Mouse (Mus musculus): ENCODE results near the gene Rnaseh1. TPM values are rescaled to one million over a fixed set of nuclear protein-coding genes. Genes with fewer than 3 reads are reported as not detected.

Rnaseh1 gene
- polyA plus RNA-seq, 1 experiment from 2014 or later = 38.8 TPM

GRCm38 (mm10) chr12:28625407-28625806 lies 24.0 kb upstream of the Rnaseh1 start:
- H3K27me3 ChIP-seq (ENCODE audit: low read depth, poor library complexity, severe bottlenecking) = no peaks in the 10 kb centered on the region
- no peak overlapping the region for H3K27ac ChIP-seq
- H3K9me3 ChIP-seq (replicated peaks) = no peaks in the 10 kb centered on the region
- DNase-seq (ENCODE audit: low spot score) = no peak
- 87% methylated on average over 7 of the region's 7 CpGs for WGBS
- H3K4me3 ChIP-seq = no peak overlapping the region
- H3K36me3 ChIP-seq = peaks cover 26% of the 10 kb centered on the region
- H3K4me1 ChIP-seq = peaks cover 3% of the 10 kb centered on the region; the same call in 1 of the 2 replicates

- Histone ChIP-seq H3K4me1 (peaks cover 3% of the 10 kb centered on the region; the same call in 1 of the 2 replicates), H3K27me3 (ENCODE audit: low read depth, poor library complexity, severe bottlenecking) (no peaks in the 10 kb centered on the region), H3K4me3 (no peak overlapping the region), H3K27ac (no peak overlapping the region), H3K36me3 (peaks cover 43% of the 10 kb centered on the region), H3K9me3 (replicated peaks) (no peaks in the 10 kb centered on the region)
- WGBS = 71% methylated on average over 4 of the region's 4 CpGs
- DNase-seq (ENCODE audit: low spot score) = no peak
Measured at GRCm38 (mm10) chr12:28627092-28627491, 22.3 kb upstream of the Rnaseh1 start.

- Histone ChIP-seq H3K27ac (no peak overlapping the region), H3K4me1 (peaks cover 5% of the 10 kb centered on the region), H3K27me3 (ENCODE audit: low read depth, poor library complexity, severe bottlenecking) (no peaks in the 10 kb centered on the region), H3K9me3 (replicated peaks) (no peaks in the 10 kb centered on the region), H3K4me3 (no peak overlapping the region), H3K36me3 (peaks cover 56% of the 10 kb centered on the region)
- WGBS = 97% methylated on average over 2 of the region's 2 CpGs
- no peak for DNase-seq (ENCODE audit: low spot score)
Measured at GRCm38 (mm10) chr12:28628436-28628835, 21.0 kb upstream of the Rnaseh1 start.

GRCm38 (mm10) chr12:28635058-28635534 lies 14.3 kb upstream of the Rnaseh1 start:
- peak overlapping the region; percentile 97 for H3K27ac ChIP-seq
- no peaks in the 10 kb centered on the region for H3K27me3 ChIP-seq (ENCODE audit: low read depth, poor library complexity, severe bottlenecking)
- peaks cover 11% of the 10 kb centered on the region for H3K4me1 ChIP-seq
- WGBS = 2% methylated on average over 23 of the region's 23 CpGs
- H3K36me3 ChIP-seq = peaks cover 47% of the 10 kb centered on the region
- DNase-seq (ENCODE audit: low spot score) = no peak
- no peaks in the 10 kb centered on the region for H3K9me3 ChIP-seq (replicated peaks)
- peak overlapping the region; percentile 91 for H3K4me3 ChIP-seq

GRCm38 (mm10) chr12:28635535-28636476 lies 13.6 kb upstream of the Rnaseh1 start, which contains the start of gene Rps7:
TSS of gene Rps7 (minus strand) at chr12:28635953.
- peak; percentile 94 for DNase-seq (ENCODE audit: low spot score)
- Histone ChIP-seq H3K4me3 (peak within 1 kb of the TSS; percentile 91), H3K27ac (peak within 1 kb of the TSS; percentile 97), H3K9me3 (replicated peaks) (no peaks in the 10 kb centered on the region), H3K36me3 (peaks cover 40% of the 10 kb centered on the region), H3K27me3 (ENCODE audit: low read depth, poor library complexity, severe bottlenecking) (no peaks in the 10 kb centered on the region), H3K4me1 (peaks cover 9% of the 10 kb centered on the region)
- whole genome bisulfite sequencing = 6% methylated on average over 69 of the region's 69 CpGs

GRCm38 (mm10) chr12:28636543-28636942 lies 12.9 kb upstream of the Rnaseh1 start:
- no peaks in the 10 kb centered on the region for H3K9me3 ChIP-seq (replicated peaks)
- peaks cover 33% of the 10 kb centered on the region for H3K36me3 ChIP-seq
- DNase-seq (ENCODE audit: low spot score) = no peak
- 92% methylated on average over 6 of the region's 6 CpGs for WGBS
- peaks cover 9% of the 10 kb centered on the region for H3K4me1 ChIP-seq
- peak overlapping the region; percentile 97; the same call in 1 of the 2 replicates for H3K27ac ChIP-seq
- peak overlapping the region; percentile 91 for H3K4me3 ChIP-seq
- no peaks in the 10 kb centered on the region for H3K27me3 ChIP-seq (ENCODE audit: low read depth, poor library complexity, severe bottlenecking)

- Histone ChIP-seq H3K4me3 (no peak overlapping the region), H3K9me3 (replicated peaks) (no peaks in the 10 kb centered on the region), H3K4me1 (peaks cover 7% of the 10 kb centered on the region), H3K27me3 (ENCODE audit: low read depth, poor library complexity, severe bottlenecking) (peaks cover 5% of the 10 kb centered on the region; the same call in 1 of the 2 replicates), H3K36me3 (peaks cover 11% of the 10 kb centered on the region), H3K27ac (no peak overlapping the region)
- 80% methylated on average over 2 of the region's 2 CpGs for WGBS
- no peak for DNase-seq (ENCODE audit: low spot score)
Measured at GRCm38 (mm10) chr12:28638778-28639177, 10.6 kb upstream of the Rnaseh1 start.

GRCm38 (mm10) chr12:28662628-28663027 lies 13.2 kb downstream of the Rnaseh1 start:
- no peak for DNase-seq (ENCODE audit: low spot score)
- WGBS = 86% methylated on average over 4 of the region's 4 CpGs
- 0 out of 2 replicates have a peak, but pooled peaks cover 5% of the 10 kb centered on the region for H3K4me1 ChIP-seq

GRCm38 (mm10) chr12:28666734-28667133 lies 17.3 kb downstream of the Rnaseh1 start:
- Histone ChIP-seq H3K4me3 (no peak overlapping the region), H3K27me3 (ENCODE audit: low read depth, poor library complexity, severe bottlenecking) (no peaks in the 10 kb centered on the region), H3K4me1 (0 out of 2 replicates have a peak, but pooled peaks cover 5% of the 10 kb centered on the region), H3K27ac (no peak overlapping the region), H3K9me3 (replicated peaks) (no peaks in the 10 kb centered on the region), H3K36me3 (no peaks in the 10 kb centered on the region)
- no peak for DNase-seq (ENCODE audit: low spot score)
- 80% methylated on average over 4 of the region's 4 CpGs for WGBS

More at GRCm38 (mm10) chr12:28662628-28663027, 13.2 kb downstream of the Rnaseh1 start:
- H3K9me3 ChIP-seq (replicated peaks) = no peaks in the 10 kb centered on the region
- H3K36me3 ChIP-seq = peaks cover 37% of the 10 kb centered on the region
- no peak overlapping the region for H3K4me3 ChIP-seq
- no peaks in the 10 kb centered on the region for H3K27me3 ChIP-seq (ENCODE audit: low read depth, poor library complexity, severe bottlenecking)
- H3K27ac ChIP-seq = no peak overlapping the region

- DNase-seq (ENCODE audit: low spot score) = no peak
- H3K9me3 ChIP-seq (replicated peaks) = no peaks in the 10 kb centered on the region
- H3K36me3 ChIP-seq = no peaks in the 10 kb centered on the region
- H3K4me1 ChIP-seq = 0 out of 2 replicates have a peak, but pooled peaks cover 5% of the 10 kb centered on the region
- 39% methylated on average over 8 of the region's 8 CpGs for WGBS
- H3K27ac ChIP-seq = no peak overlapping the region
- H3K4me3 ChIP-seq = no peak overlapping the region
- H3K27me3 ChIP-seq (ENCODE audit: low read depth, poor library complexity, severe bottlenecking) = no peaks in the 10 kb centered on the region
Measured at GRCm38 (mm10) chr12:28667287-28667686, 17.9 kb downstream of the Rnaseh1 start.

GRCm38 (mm10) chr12:28674038-28674720 lies 24.8 kb downstream of the Rnaseh1 start:
- 85% methylated on average over 10 of the region's 10 CpGs for WGBS
- DNase-seq (ENCODE audit: low spot score) = no peak
- Histone ChIP-seq H3K27ac (no peak overlapping the region), H3K4me3 (no peak overlapping the region), H3K4me1 (peaks cover 17% of the 10 kb centered on the region), H3K9me3 (replicated peaks) (no peaks in the 10 kb centered on the region), H3K27me3 (ENCODE audit: low read depth, poor library complexity, severe bottlenecking) (no peaks in the 10 kb centered on the region), H3K36me3 (peaks cover 21% of the 10 kb centered on the region)

- peak within 1 kb of the TSS; percentile 68 for H3K4me3 ChIP-seq
- no peaks in the 10 kb centered on the region for H3K9me3 ChIP-seq (replicated peaks)
- peak; percentile 91 for DNase-seq (ENCODE audit: low spot score)
- H3K4me1 ChIP-seq = peaks cover 17% of the 10 kb centered on the region
- 4% methylated on average over 53 of the region's 53 CpGs for WGBS
- no peaks in the 10 kb centered on the region for H3K27me3 ChIP-seq (ENCODE audit: low read depth, poor library complexity, severe bottlenecking)
- peak within 1 kb of the TSS; percentile 93 for H3K27ac ChIP-seq
- peaks cover 30% of the 10 kb centered on the region for H3K36me3 ChIP-seq
Measured at GRCm38 (mm10) chr12:28675121-28675924, 25.9 kb downstream of the Rnaseh1 start, which contains the start of gene Adi1. TSS of gene Adi1 (plus strand) at chr12:28675231.

Data from limb, embryonic 10.5 days (tissue).